Mouse (Mus musculus) hindbrain, embryonic 14.5 days (tissue): ENCODE data around the gene Reps2. TPM values are rescaled to one million over a fixed set of nuclear protein-coding genes. Genes with fewer than 3 reads are reported as not detected.

Experiments used
- ATAC-seq: fragments of 200-750 bp; cut with Nextera tagmentation; 2 replicates; pipeline ENCODE4 v1.8.0; 2017; ENCODE audit warnings: moderate number of reproducible peaks, mild to moderate bottlenecking, moderate TSS enrichment, moderate library complexity; ENCODE audit not compliant: low FRiP score
- DNase-seq: peaks from one replicate; pipeline ENCODE4 v3.0.0-alpha.2; 2015; ENCODE audit warnings: low spot score
- H3K27ac ChIP-seq: fragments of 300-500 bp; sonication (generic); 2 replicates; pipeline ENCODE4 v1.5.1; 2014; ENCODE audit warnings: mild to moderate bottlenecking, moderate library complexity
- H3K27me3 ChIP-seq: fragments of 300-500 bp; sonication (generic); 2 replicates; pipeline ENCODE4 v1.6.1; 2014; ENCODE audit warnings: mild to moderate bottlenecking, low read length, mixed read lengths; ENCODE audit not compliant: control insufficient read depth, insufficient read depth
- H3K36me3 ChIP-seq: fragments of 300-500 bp; sonication (generic); replicated peaks from 2 replicates; pipeline ENCODE4 v1.6.1; 2014; ENCODE audit not compliant: control insufficient read depth, insufficient read depth
- H3K4me1 ChIP-seq: fragments of 300-500 bp; sonication (generic); replicated peaks from 2 replicates; pipeline ENCODE4 v1.6.1; 2014; ENCODE audit warnings: antibody characterized with exemption, low read length, mixed read lengths; ENCODE audit not compliant: control insufficient read depth, insufficient read depth
- H3K4me2 ChIP-seq: fragments of 300-500 bp; sonication (generic); replicated peaks from 2 replicates; pipeline ENCODE4 v1.6.1; 2014; ENCODE audit warnings: mild to moderate bottlenecking, moderate library complexity
- H3K4me3 ChIP-seq: fragments of 300-500 bp; sonication (generic); replicated peaks from 2 replicates; pipeline ENCODE4 v1.5.1; 2014; ENCODE audit warnings: mild to moderate bottlenecking, low read length
- H3K9ac ChIP-seq: fragments of 300-500 bp; sonication (generic); 2 replicates; pipeline ENCODE4 v1.6.1; 2014
- H3K9me3 ChIP-seq: fragments of 300-500 bp; sonication (generic); 2 replicates; pipeline ENCODE4 v1.6.1; 2016; ENCODE audit warnings: low read length; ENCODE audit not compliant: control insufficient read depth
- WGBS: fragments of 180-500 bp; shearing (Covaris S2); extraction: QIAGEN DNeasy Blood & Tissue Kit; methylation state at CpG from one replicate; pipeline ENCODE4 v1.1.7; 2014; 5-methylcytosine and 5-hydroxymethylcytosine counted together
- polyA plus RNA-seq: library from polyadenylated mRNA; unstranded; fragments of >200 nt; fragmentation: Nextera tagmentation; extraction: Ambion mirVana; gene quantifications from 2 replicates; pipeline ENCODE4 v1.2.1, GENCODE M21; 2014

The Reps2 gene
- polyA plus RNA-seq, 1 experiment from 2014 or later, result 3.7 TPM

DNA sequence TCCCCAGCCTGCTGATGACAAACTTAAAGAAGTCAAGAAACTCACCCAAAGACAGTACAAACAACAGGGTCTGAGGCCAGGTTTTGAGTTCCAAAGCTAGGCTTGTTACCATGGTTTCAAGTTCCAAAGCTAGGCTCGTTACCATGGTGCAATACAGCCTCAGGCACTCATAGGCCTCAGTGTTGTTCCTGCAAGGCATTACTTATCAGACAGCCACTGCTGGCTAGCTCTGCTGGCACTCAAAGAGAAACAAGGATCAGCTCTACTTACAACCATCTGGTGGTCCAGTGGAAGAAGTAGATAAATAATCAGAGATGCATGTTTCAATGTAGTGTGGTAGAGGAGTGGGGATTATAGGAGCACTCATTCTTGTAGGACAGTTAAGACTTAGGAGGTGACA lies 200.5 kb downstream of the Reps2 start:
- ATAC-seq, result no peak
- 30% methylated on average over 1 of the region's 1 CpGs for WGBS
- Histone ChIP-seq H3K4me3 (no peak overlapping the region), H3K9me3 (0 out of 2 replicates have a peak, but pooled peaks cover 3% of the 10 kb centered on the region), H3K27ac (no peak overlapping the region), H3K4me2 (no peak overlapping the region), H3K27me3 (peaks cover 13% of the 10 kb centered on the region; the same call in 1 of the 2 replicates), H3K36me3 (no peaks in the 10 kb centered on the region), H3K4me1 (no peaks in the 10 kb centered on the region), H3K9ac (no peak overlapping the region)
- no peak for DNase-seq

DNA sequence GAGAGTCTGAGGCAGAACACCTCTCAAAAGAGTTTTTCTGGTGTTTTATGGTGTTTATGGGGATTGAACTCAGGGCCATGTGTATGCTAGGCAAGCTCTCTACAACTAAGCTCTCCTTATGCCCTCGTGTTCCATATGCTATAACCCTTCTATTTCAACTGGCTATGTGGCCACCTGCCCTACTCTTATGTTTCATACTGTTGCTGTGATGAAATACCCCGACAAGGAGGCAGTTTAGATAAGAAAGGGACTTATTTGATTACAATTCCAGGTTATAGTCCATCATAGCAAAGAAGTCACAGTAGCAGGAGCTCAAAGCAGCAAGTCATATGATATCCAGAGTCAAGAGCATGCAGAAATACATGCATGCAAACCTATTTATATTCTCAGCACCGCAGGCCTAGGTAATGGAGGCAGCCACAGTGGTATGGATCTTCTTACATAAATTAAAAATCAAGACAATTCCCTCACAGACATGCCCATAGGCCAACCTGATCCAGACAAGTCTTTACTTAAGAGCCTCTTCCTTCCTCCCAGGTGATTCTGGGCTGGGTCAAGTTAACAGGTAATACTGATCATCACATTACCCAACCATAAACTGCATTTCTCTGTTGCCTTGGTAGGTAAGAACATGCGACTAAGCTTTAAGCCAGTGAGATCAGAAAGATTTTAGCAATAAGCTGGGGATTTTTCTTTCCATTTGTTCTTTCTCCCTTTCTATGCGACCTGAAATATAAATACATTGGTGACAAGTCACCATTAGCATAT lies 210.5 kb downstream of the Reps2 start:
- Histone ChIP-seq H3K4me3 (no peak overlapping the region), H3K27me3 (no peaks in the 10 kb centered on the region), H3K9me3 (no peaks in the 10 kb centered on the region), H3K27ac (no peak overlapping the region), H3K4me1 (no peaks in the 10 kb centered on the region), H3K9ac (no peak overlapping the region), H3K36me3 (no peaks in the 10 kb centered on the region), H3K4me2 (no peak overlapping the region)
- WGBS, result 84% methylated on average over 5 of the region's 5 CpGs
- no peak for DNase-seq
- no peak for ATAC-seq

DNA sequence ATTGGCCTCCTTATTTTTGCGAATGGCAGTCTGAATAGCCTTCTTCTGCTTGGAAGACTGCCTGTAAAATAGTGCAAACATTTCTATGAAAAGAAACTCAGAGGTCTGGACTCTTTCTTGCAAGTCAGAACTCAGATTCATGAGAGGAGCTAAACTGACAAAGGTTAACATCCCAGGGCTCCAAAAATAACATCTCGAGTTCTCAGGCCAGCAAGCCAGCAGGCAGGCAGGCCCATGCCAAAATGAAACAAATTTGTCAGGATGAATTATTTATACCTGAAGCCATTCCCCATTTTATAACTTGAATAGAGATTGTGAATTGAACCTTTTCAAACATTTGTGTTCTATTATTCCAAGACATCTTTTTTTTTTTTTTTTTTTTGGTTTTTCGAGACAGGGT lies 215.8 kb downstream of the Reps2 start:
- no peaks in the 10 kb centered on the region; the same call in 1 of the 2 replicates for H3K27me3 ChIP-seq
- H3K4me1 ChIP-seq, result no peaks in the 10 kb centered on the region
- H3K4me3 ChIP-seq, result no peak overlapping the region
- H3K9ac ChIP-seq, result no peak overlapping the region
- no peak for DNase-seq
- H3K36me3 ChIP-seq, result no peaks in the 10 kb centered on the region
- 83% methylated on average over 2 of the region's 3 CpGs for WGBS
- ATAC-seq, result no peak
- no peaks in the 10 kb centered on the region for H3K9me3 ChIP-seq
- no peak overlapping the region for H3K4me2 ChIP-seq
- H3K27ac ChIP-seq, result no peak overlapping the region

DNA sequence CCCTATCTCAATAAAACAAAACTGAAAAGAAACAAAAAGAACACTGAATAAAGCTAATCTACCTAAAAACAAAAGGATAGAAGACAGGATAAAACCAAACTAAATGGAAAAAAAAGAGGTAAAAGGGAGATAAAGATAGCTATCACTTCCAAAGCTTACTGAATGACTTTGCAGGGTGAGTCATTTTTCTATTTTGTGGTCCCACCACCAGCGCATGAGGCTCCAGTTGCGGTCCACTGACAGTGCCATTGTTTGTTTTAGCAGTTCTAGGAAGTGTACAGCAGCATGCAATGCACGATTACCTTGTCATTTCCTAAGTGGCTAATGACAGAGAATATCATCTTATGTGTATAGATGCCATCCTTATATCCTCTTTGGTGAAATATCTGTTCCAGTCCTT lies 224.0 kb downstream of the Reps2 start:
- Histone ChIP-seq H3K4me3 (no peak overlapping the region), H3K9ac (no peak overlapping the region), H3K36me3 (no peaks in the 10 kb centered on the region), H3K9me3 (no peaks in the 10 kb centered on the region), H3K4me1 (no peaks in the 10 kb centered on the region), H3K27ac (no peak overlapping the region), H3K4me2 (no peak overlapping the region), H3K27me3 (peaks cover 21% of the 10 kb centered on the region)
- no peak for DNase-seq
- no peak for ATAC-seq
- WGBS, result 84% methylated on average over 3 of the region's 3 CpGs

DNA sequence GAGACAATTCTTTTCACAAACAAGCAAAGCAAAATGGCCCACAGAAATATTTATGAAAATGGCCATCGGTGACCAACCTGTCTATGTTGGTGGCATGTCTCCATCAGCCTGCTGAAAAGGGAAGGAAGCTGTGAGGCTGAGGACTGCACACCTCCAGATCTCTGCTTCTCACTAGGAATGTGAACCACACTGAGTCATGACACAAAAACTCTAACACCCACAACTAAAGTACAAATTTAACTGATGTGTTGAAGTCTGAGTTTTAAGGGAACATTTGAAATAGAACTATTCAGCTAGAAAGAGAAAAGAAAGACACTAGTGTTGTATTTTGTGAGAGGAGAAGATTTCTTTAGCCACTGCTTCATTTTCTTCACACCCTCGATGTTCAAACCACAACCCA lies 230.3 kb downstream of the Reps2 start:
- DNase-seq, result no peak
- 89% methylated on average over 2 of the region's 2 CpGs for WGBS
- H3K27me3 ChIP-seq, result peaks cover 46% of the 10 kb centered on the region

DNA sequence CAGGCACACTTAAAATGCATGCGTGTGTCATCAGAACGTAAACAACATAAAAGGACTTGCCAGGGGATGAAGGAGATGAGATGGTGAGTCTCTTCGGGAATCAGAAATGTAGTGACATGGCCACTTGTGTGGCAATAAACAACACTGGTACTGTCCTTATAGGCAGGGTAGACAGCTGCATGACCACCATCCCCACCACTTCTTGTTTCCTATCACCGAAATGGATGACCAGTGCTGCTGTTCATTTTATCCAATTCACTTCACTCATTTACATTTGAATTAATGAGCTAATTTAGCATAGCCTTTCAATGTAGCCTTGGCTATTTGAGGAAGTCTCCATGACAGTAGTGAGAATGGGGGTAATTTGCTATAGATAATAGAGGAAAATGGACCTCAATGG lies 236.2 kb downstream of the Reps2 start:
- DNase-seq (no peak), ATAC-seq (no peak)
- Histone ChIP-seq H3K36me3 (no peaks in the 10 kb centered on the region), H3K9me3 (no peaks in the 10 kb centered on the region), H3K27ac (no peak overlapping the region), H3K4me1 (no peaks in the 10 kb centered on the region), H3K9ac (no peak overlapping the region), H3K27me3 (peaks cover 34% of the 10 kb centered on the region), H3K4me2 (no peak overlapping the region), H3K4me3 (no peak overlapping the region)
- WGBS, result 44% methylated on average over 4 of the region's 4 CpGs

More for the DNA sequence above, 230.3 kb downstream of the Reps2 start:
- Histone ChIP-seq H3K9ac (no peak overlapping the region), H3K4me1 (no peaks in the 10 kb centered on the region), H3K4me3 (no peak overlapping the region), H3K27ac (no peak overlapping the region), H3K4me2 (no peak overlapping the region), H3K36me3 (no peaks in the 10 kb centered on the region), H3K9me3 (no peaks in the 10 kb centered on the region)
- no peak for ATAC-seq

DNA sequence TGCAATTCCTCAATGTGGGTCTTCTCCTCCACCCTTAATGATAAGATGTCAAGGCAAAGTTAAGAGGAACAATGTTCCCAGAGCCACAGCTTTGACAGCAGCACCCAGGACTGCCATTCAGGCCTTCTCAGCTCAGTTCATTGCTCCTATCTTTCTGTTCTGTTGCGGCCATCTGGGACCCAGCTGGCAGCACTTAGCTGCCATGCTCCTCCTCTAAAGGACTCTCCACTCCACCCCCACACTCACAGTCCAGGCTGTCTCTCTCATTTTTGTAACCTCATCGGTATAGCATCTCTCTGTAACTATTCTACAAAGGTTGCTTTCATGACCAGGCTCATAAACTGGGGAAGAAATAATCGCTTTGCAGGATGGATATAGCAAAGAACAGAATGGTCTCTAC lies 241.0 kb downstream of the Reps2 start:
- H3K27ac ChIP-seq, result no peak overlapping the region
- DNase-seq, result no peak
- peaks cover 24% of the 10 kb centered on the region for H3K27me3 ChIP-seq
- H3K9me3 ChIP-seq, result no peaks in the 10 kb centered on the region
- H3K36me3 ChIP-seq, result no peaks in the 10 kb centered on the region
- H3K9ac ChIP-seq, result no peak overlapping the region
- H3K4me2 ChIP-seq, result no peak overlapping the region
- no peak overlapping the region for H3K4me3 ChIP-seq
- H3K4me1 ChIP-seq, result no peaks in the 10 kb centered on the region
- no peak for ATAC-seq
- WGBS, result 70% methylated on average over 3 of the region's 3 CpGs

DNA sequence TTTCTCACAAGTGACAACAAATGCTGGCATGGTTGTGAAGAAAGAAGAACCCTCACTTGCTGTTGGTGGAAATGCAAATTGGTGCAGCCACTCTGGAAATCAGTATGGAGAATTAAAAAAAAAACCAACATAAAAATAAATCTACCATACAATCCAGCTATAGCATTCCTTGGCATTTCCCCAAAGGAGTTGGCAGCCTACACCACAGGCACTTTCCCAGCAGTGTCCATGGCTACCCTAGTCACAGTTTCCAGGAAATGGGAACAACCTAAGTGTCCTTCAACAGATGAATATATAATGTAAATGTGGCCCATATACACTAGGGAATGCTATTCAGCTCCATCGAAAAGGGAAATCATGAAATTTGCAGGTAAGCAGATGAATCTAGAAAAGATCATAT lies 262.7 kb downstream of the Reps2 start:
- no peak overlapping the region for H3K4me2 ChIP-seq
- no peak overlapping the region for H3K27ac ChIP-seq
- H3K4me3 ChIP-seq, result no peak overlapping the region
- DNase-seq (no peak), ATAC-seq (no peak)
- H3K9ac ChIP-seq, result no peak overlapping the region
- no peaks in the 10 kb centered on the region for H3K27me3 ChIP-seq
- whole genome bisulfite sequencing, result 85% methylated on average over 1 of the region's 1 CpGs
- H3K36me3 ChIP-seq, result no peaks in the 10 kb centered on the region
- H3K9me3 ChIP-seq, result no peaks in the 10 kb centered on the region
- H3K4me1 ChIP-seq, result no peaks in the 10 kb centered on the region

DNA sequence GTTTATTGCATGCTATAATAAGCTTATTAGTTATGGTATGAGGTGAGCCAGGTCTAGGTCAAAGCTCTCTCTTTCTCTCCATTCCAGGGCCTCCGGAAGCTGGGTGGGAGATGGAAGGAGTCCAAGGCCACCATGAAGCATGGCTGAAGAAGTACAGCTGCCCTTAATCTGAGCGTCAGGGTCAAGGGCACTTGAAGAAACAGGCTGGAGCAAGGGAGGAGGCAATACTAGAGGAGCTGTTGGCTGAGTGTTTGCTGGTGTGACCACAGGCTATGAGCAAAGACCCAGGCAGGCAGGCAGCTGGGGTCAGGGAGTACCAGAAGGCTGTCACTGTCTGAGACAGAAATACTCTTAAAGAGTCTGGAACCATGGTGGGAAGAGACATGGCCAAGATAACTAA lies 280.2 kb downstream of the Reps2 start:
- ATAC-seq, result no peak
- 80% methylated on average over 2 of the region's 2 CpGs for WGBS
- H3K36me3 ChIP-seq, result no peaks in the 10 kb centered on the region

More for the DNA sequence above, 280.2 kb downstream of the Reps2 start:
- Histone ChIP-seq H3K4me2 (no peak overlapping the region), H3K27ac (no peak overlapping the region), H3K9me3 (no peaks in the 10 kb centered on the region), H3K27me3 (peaks cover 12% of the 10 kb centered on the region), H3K4me1 (no peaks in the 10 kb centered on the region), H3K9ac (no peak overlapping the region), H3K4me3 (no peak overlapping the region)
- no peak for DNase-seq
